In the genomic region with DNA sequence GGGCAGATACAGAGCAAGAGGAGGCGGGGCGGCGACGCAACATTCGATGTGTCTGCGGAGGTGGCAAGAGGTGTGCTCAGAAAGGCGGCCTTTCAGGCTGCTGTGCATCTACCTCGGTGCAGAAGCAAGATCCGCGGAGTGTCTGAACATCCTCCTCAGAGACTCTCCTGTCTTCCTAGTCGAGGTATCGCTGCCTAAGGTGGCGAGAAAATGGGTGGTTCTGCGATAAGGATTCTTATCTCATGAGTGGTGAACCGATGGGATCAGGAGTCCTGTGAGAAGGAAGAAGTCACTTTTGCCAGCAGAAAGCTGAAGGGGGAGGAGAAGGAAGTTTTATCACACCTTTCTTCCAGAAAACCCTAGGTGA, we compare ENCODE assay signal across 8 mouse cellular contexts. TPM values are rescaled to one million over a fixed set of nuclear protein-coding genes. Genes with fewer than 3 reads are reported as not detected.
DNase-seq lines count a peak whose midpoint lies in the region; ATAC-seq and TF ChIP-seq lines count a peak whose summit lies in the region.

No protein-coding gene starts in this region.

- H3K36me3 ChIP-seq in kidney, embryonic 15.5 days, result peaks cover 19% of the 10 kb centered on the region
- H3K36me3 ChIP-seq in hindbrain, embryonic 15.5 days, result peaks cover 7% of the 10 kb centered on the region; the same call in 1 of the 2 replicates
- no peaks in the 10 kb centered on the region; the same call in 1 of the 2 replicates for H3K36me3 ChIP-seq in midbrain, embryonic 15.5 days (replicated peaks)

- WGBS in kidney, embryonic 15.5 days, result 3% methylated on average over 15 of the region's 15 CpGs
- 2% methylated on average over 15 of the region's 15 CpGs for WGBS in hindbrain, embryonic 15.5 days
- 2% methylated on average over 15 of the region's 15 CpGs for WGBS in midbrain, embryonic 15.5 days

- H3K9ac ChIP-seq in kidney, embryonic 15.5 days, result 0 out of 2 replicates have a peak overlapping the region, but pooled peaks have one; percentile 27
- H3K9ac ChIP-seq in hindbrain, embryonic 15.5 days, result peak overlapping the region; percentile 61
- peak overlapping the region; percentile 65 for H3K9ac ChIP-seq in midbrain, embryonic 15.5 days

- H3K9me3 ChIP-seq in kidney, embryonic 15.5 days (replicated peaks), result no peaks in the 10 kb centered on the region
- H3K9me3 ChIP-seq in hindbrain, embryonic 15.5 days, result no peaks in the 10 kb centered on the region
- H3K9me3 ChIP-seq in midbrain, embryonic 15.5 days, result no peaks in the 10 kb centered on the region

- intact Hi-C loops in left cerebral cortex, postnatal 4 days (cut with DNase I), result no loop called here

- H3K4me2 ChIP-seq in kidney, embryonic 15.5 days, result peak overlapping the region; percentile 94
- H3K4me2 ChIP-seq in hindbrain, embryonic 15.5 days, result peak overlapping the region; percentile 75
- peak overlapping the region; percentile 88 for H3K4me2 ChIP-seq in midbrain, embryonic 15.5 days

- DNase-seq in kidney, adult 9 months, result no peak
- no peak for DNase-seq in adrenal gland, postnatal 10 days
- DNase-seq in left cerebral cortex, postnatal 4 days, result no peak
- no peak for DNase-seq in adrenal gland, postnatal 14 days

- peaks cover 62% of the 10 kb centered on the region for H3K4me1 ChIP-seq in kidney, embryonic 15.5 days
- H3K4me1 ChIP-seq in cortical plate, adult 2 months (ENCODE audit: control insufficient read depth, insufficient read depth, low read length), result no peaks in the 10 kb centered on the region; the same call in 1 of the 2 replicates
- H3K4me1 ChIP-seq in hindbrain, embryonic 15.5 days (replicated peaks), result peaks cover 63% of the 10 kb centered on the region
- H3K4me1 ChIP-seq in midbrain, embryonic 15.5 days, result peaks cover 59% of the 10 kb centered on the region

- peak; percentile 74 for TF ChIP-seq POLR2A in cortical plate, adult 2 months (IDR thresholded peaks at IDR 0.05; ENCODE audit: extremely low read depth, insufficient read depth, low read length)

- peak overlapping the region; percentile 73 for H3K4me3 ChIP-seq in kidney, embryonic 15.5 days (replicated peaks)
- peak overlapping the region; percentile 47 for H3K4me3 ChIP-seq in cortical plate, adult 2 months (ENCODE audit: insufficient read depth, low read length)
- H3K4me3 ChIP-seq in hindbrain, embryonic 15.5 days, result peak overlapping the region; percentile 79
- H3K4me3 ChIP-seq in midbrain, embryonic 15.5 days, result peak overlapping the region; percentile 83

- no peak for TF ChIP-seq CTCF in cortical plate, adult 2 months (IDR thresholded peaks at IDR 0.05; ENCODE audit: extremely low read depth, insufficient read depth, low read length)

- H3K27ac ChIP-seq in kidney, embryonic 15.5 days, result no peak overlapping the region
- peak overlapping the region; percentile 54 for H3K27ac ChIP-seq in cortical plate, adult 2 months (ENCODE audit: insufficient read depth, low read length)
- H3K27ac ChIP-seq in hindbrain, embryonic 15.5 days (replicated peaks), result peak overlapping the region; percentile 87
- H3K27ac ChIP-seq in midbrain, embryonic 15.5 days, result peak overlapping the region; percentile 85

- peaks cover 49% of the 10 kb centered on the region for H3K27me3 ChIP-seq in kidney, embryonic 15.5 days
- H3K27me3 ChIP-seq in hindbrain, embryonic 15.5 days, result peaks cover 5% of the 10 kb centered on the region; the same call in 1 of the 2 replicates
- peaks cover 7% of the 10 kb centered on the region for H3K27me3 ChIP-seq in midbrain, embryonic 15.5 days (replicated peaks)

- no peak for ATAC-seq in kidney, embryonic 15.5 days (replicated peaks; ENCODE audit: low FRiP score)
- ATAC-seq in hindbrain, embryonic 15.5 days (ENCODE audit: low FRiP score, low read depth), result no peak
- ATAC-seq in midbrain, embryonic 15.5 days (replicated peaks), result no peak

RNA-seq across cellular contexts. Expression of gene Hic1, which starts 4.5 kb away (rescaled TPM):
- polyA plus RNA-seq in kidney, embryonic 15.5 days (2015; fragmentation: Nextera tagmentation; extraction: Ambion mirVana), result 24.3 and 25.9 TPM in 2 replicates
- 3.0 and 3.8 TPM in 2 replicates for polyA plus RNA-seq in cortical plate, adult 2 months (2012; rRNA removed)
- 4.2 and 4.8 TPM in 2 replicates for polyA plus RNA-seq in hindbrain, embryonic 15.5 days (2015; fragmentation: Nextera tagmentation; extraction: Ambion mirVana)
- 2.8 and 3.2 TPM in 2 replicates for polyA plus RNA-seq in midbrain, embryonic 15.5 days (2015; fragmentation: Nextera tagmentation; extraction: Ambion mirVana)
- total RNA-seq in adrenal gland, postnatal 10 days (2021), result 10 to 100 TPM; 23.6 to 24.5 TPM
- total RNA-seq in left cerebral cortex, postnatal 4 days (2021), result 1 to 10 TPM; 5.2 to 5.6 TPM
- total RNA-seq in adrenal gland, postnatal 14 days (2021), result 14.5 and 17.0 TPM in 2 replicates

RNA-seq across cellular contexts. Expression of gene Ovca2, which starts 4.9 kb away (rescaled TPM):
- 25.3 and 27.0 TPM in 2 replicates for polyA plus RNA-seq in kidney, embryonic 15.5 days (2015; fragmentation: Nextera tagmentation; extraction: Ambion mirVana)
- 19.5 and 21.4 TPM in 2 replicates for polyA plus RNA-seq in cortical plate, adult 2 months (2012; rRNA removed)
- 14.3 and 14.8 TPM in 2 replicates for polyA plus RNA-seq in hindbrain, embryonic 15.5 days (2015; fragmentation: Nextera tagmentation; extraction: Ambion mirVana)
- polyA plus RNA-seq in midbrain, embryonic 15.5 days (2015; fragmentation: Nextera tagmentation; extraction: Ambion mirVana), result 15.4 and 18.3 TPM in 2 replicates
- total RNA-seq in adrenal gland, postnatal 10 days (2021), result 10 to 100 TPM; 13.5 to 18.1 TPM
- 10 to 100 TPM in 1 of 2 experiments, 1 to 10 TPM in 1; 9.2 to 11.2 TPM for total RNA-seq in left cerebral cortex, postnatal 4 days (2021)
- total RNA-seq in adrenal gland, postnatal 14 days (2021), result 14.5 and 15.8 TPM in 2 replicates

RNA-seq across cellular contexts. Expression of gene Dph1, which starts 17.3 kb away (rescaled TPM):
- polyA plus RNA-seq in kidney, embryonic 15.5 days (2015; fragmentation: Nextera tagmentation; extraction: Ambion mirVana), result 24.6 and 26.3 TPM in 2 replicates
- polyA plus RNA-seq in cortical plate, adult 2 months (2012; rRNA removed), result 29.1 and 30.9 TPM in 2 replicates
- 14.0 and 15.9 TPM in 2 replicates for polyA plus RNA-seq in hindbrain, embryonic 15.5 days (2015; fragmentation: Nextera tagmentation; extraction: Ambion mirVana)
- 13.1 and 14.0 TPM in 2 replicates for polyA plus RNA-seq in midbrain, embryonic 15.5 days (2015; fragmentation: Nextera tagmentation; extraction: Ambion mirVana)
- total RNA-seq in adrenal gland, postnatal 10 days (2021), result 10 to 100 TPM; 23.1 to 24.2 TPM
- total RNA-seq in left cerebral cortex, postnatal 4 days (2021), result 10 to 100 TPM; 15.2 to 15.3 TPM
- total RNA-seq in adrenal gland, postnatal 14 days (2021), result 22.3 and 28.5 TPM in 2 replicates

RNA-seq across cellular contexts. Expression of gene Rtn4rl1, which starts 19.8 kb away (rescaled TPM):
- 3.4 and 3.6 TPM in 2 replicates for polyA plus RNA-seq in kidney, embryonic 15.5 days (2015; fragmentation: Nextera tagmentation; extraction: Ambion mirVana)
- polyA plus RNA-seq in cortical plate, adult 2 months (2012; rRNA removed), result 37.9 and 40.1 TPM in 2 replicates
- 11.7 and 12.6 TPM in 2 replicates for polyA plus RNA-seq in hindbrain, embryonic 15.5 days (2015; fragmentation: Nextera tagmentation; extraction: Ambion mirVana)
- 15.7 and 18.3 TPM in 2 replicates for polyA plus RNA-seq in midbrain, embryonic 15.5 days (2015; fragmentation: Nextera tagmentation; extraction: Ambion mirVana)
- total RNA-seq in adrenal gland, postnatal 10 days (2021), result 10 to 100 TPM; 25.2 to 27.8 TPM
- 10 to 100 TPM; 31.6 to 35.4 TPM for total RNA-seq in left cerebral cortex, postnatal 4 days (2021)
- 29.5 and 32.6 TPM in 2 replicates for total RNA-seq in adrenal gland, postnatal 14 days (2021)
